Mouse (Mus musculus): ENCODE measurements around the gene Ropn1l.

- TF ChIP-seq CTCF (IDR thresholded peaks at IDR 0.05; ENCODE audit: low read depth, low read length) (no peak), POLR2A (IDR thresholded peaks at IDR 0.05; ENCODE audit: extremely low read depth, insufficient read depth, low read length) (no peak)
Observed at GRCm38 (mm10) chr15:31395986-31396385, 57.6 kb downstream of the Ropn1l start.

Data from liver, adult 2 months (tissue).